Mouse (Mus musculus) c-Kit-positive CD71-negative TER-119-negative erythroid progenitor cells, embryonic 14.5 days (primary cell): ENCODE results near the gene Setdb1.

Experiments used
- DNase-seq: peaks from one replicate; pipeline ENCODE4 v3.0.0-alpha.2; 2013; ENCODE audit warnings: low read depth

Setdb1 gene

GRCm38 (mm10) chr3:95319110-95319509 is 37.9 kb downstream of the Setdb1 start:
- no peak for DNase-seq

- DNase-seq = no peak
These were observed 38.5 kb downstream of the Setdb1 start for GRCm38 (mm10) chr3:95318548-95318947.

GRCm38 (mm10) chr3:95317414-95318080 is 39.5 kb downstream of the Setdb1 start:
- no peak for DNase-seq

- no peak for DNase-seq
These were observed 41.0 kb downstream of the Setdb1 start for GRCm38 (mm10) chr3:95315844-95316550.

- DNase-seq = peak; percentile 81
These were observed 41.7 kb downstream of the Setdb1 start for GRCm38 (mm10) chr3:95315094-95315843.

- DNase-seq = no peak
These were observed 42.4 kb downstream of the Setdb1 start, which contains the start of gene Cers2 for GRCm38 (mm10) chr3:95314486-95315093. Cers2 (plus strand) TSS chr3:95314791.

GRCm38 (mm10) chr3:95314075-95314474 is 42.9 kb downstream of the Setdb1 start:
- no peak for DNase-seq

GRCm38 (mm10) chr3:95313476-95313875 is 43.5 kb downstream of the Setdb1 start:
- DNase-seq = no peak

- no peak for DNase-seq
These were observed 44.4 kb downstream of the Setdb1 start for GRCm38 (mm10) chr3:95312623-95313022.

GRCm38 (mm10) chr3:95310968-95311882 is 45.8 kb downstream of the Setdb1 start:
- peak; percentile 66 for DNase-seq

GRCm38 (mm10) chr3:95310496-95310895 is 46.5 kb downstream of the Setdb1 start:
- no peak for DNase-seq

GRCm38 (mm10) chr3:95307100-95307499 is 49.9 kb downstream of the Setdb1 start, which contains the start of gene Anxa9:
Anxa9 (minus strand) TSS chr3:95307176.
- DNase-seq = no peak

- no peak for DNase-seq
These were observed 50.8 kb downstream of the Setdb1 start for GRCm38 (mm10) chr3:95306244-95306643.

GRCm38 (mm10) chr3:95301204-95301796 is 55.7 kb downstream of the Setdb1 start:
- no peak for DNase-seq

- no peak for DNase-seq
These were observed 59.0 kb downstream of the Setdb1 start for GRCm38 (mm10) chr3:95298018-95298417.

- no peak for DNase-seq
These were observed 60.9 kb downstream of the Setdb1 start for GRCm38 (mm10) chr3:95296103-95296469.

GRCm38 (mm10) chr3:95295321-95296102 is 61.5 kb downstream of the Setdb1 start:
- DNase-seq = no peak

GRCm38 (mm10) chr3:95294718-95295117 is 62.3 kb downstream of the Setdb1 start:
- DNase-seq = no peak

- DNase-seq = no peak
These were observed 62.7 kb downstream of the Setdb1 start for GRCm38 (mm10) chr3:95294316-95294715.

GRCm38 (mm10) chr3:95293537-95293936 is 63.5 kb downstream of the Setdb1 start:
- DNase-seq = peak; percentile 71
